In the genomic region with DNA sequence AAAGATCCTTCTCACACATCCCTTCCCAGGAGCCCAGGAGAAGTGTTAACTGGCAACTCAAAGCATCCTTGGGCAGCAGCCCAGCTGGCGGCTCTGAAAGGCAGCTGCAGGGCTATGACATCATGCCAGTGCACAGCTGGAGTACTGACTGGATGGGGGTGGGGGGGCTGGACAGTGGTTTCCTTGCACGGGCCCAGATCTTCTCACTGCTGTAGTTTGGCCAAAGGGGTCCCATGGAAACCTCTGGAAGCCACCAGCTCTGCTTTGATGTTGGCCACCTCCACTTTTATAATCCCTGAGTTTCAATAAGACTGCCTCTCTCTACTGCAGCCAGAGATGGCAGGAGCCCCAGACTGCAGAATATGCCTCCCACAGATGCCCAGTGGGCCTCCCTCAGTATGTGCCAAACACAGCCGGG, we compare ENCODE assay signal across 10 mouse cellular contexts. TPM values are rescaled to one million over a fixed set of nuclear protein-coding genes. Genes with fewer than 3 reads are reported as not detected.
A peak's percentile ranks its signal among the peaks of the same experiment; 100 is the strongest.
DNase-seq lines count a peak whose midpoint lies in the region; ATAC-seq and TF ChIP-seq lines count a peak whose summit lies in the region.
"Had no signal": no experiment of that assay in that cellular context is flagged by ENCODE, and none has a peak within 500 bp of the region (broad histone marks: within the 10 kb centered on the region; RNA-seq: fewer than 3 reads in every experiment).

No protein-coding gene starts in this region.

- H3K9me3 ChIP-seq in midbrain, embryonic 10.5 days (replicated peaks) = no peaks in the 10 kb centered on the region
- H3K9me3 ChIP-seq in midbrain, embryonic 14.5 days (ENCODE audit: control insufficient read depth, low read length) = no peaks in the 10 kb centered on the region

- TF ChIP-seq POLR2A in thymus, adult 2 months (IDR thresholded peaks at IDR 0.05; ENCODE audit: control insufficient read depth, extremely low read depth, insufficient read depth, low read length, poor library complexity) = no peak

- no peak overlapping the region for H3K4me2 ChIP-seq in midbrain, embryonic 14.5 days (ENCODE audit: low read length)

- DNase-seq in embryo, embryonic 10.5 days (ENCODE audit: low spot score) = peak; percentile 28
- DNase-seq in embryo, embryonic 9.5 days (ENCODE audit: extremely low spot score) = no peak
- peak; percentile 25 for DNase-seq in midbrain, embryonic 10.5 days (ENCODE audit: low spot score)
- no peak for DNase-seq in midbrain, embryonic 14.5 days
- peak; percentile 73 to 85 for DNase-seq in gastrocnemius, postnatal 4 days (ENCODE audit: low spot score in 2 of 2)
- peak; percentile 21 to 58 for DNase-seq in layer of hippocampus, postnatal 14 days (ENCODE audit: low spot score in 2 of 2)
- DNase-seq in thymus, adult 2 months = no peak
- DNase-seq in spleen, postnatal 10 days (ENCODE audit: low spot score in 2 of 2) = no peak

- H3K27ac ChIP-seq in midbrain, embryonic 10.5 days (replicated peaks) = no peak overlapping the region
- no peak overlapping the region for H3K27ac ChIP-seq in midbrain, embryonic 14.5 days (replicated peaks; ENCODE audit: low read depth, low read length)
- no peak overlapping the region for H3K27ac ChIP-seq in thymus, adult 2 months (ENCODE audit: control insufficient read depth, insufficient read depth, low read length)

- no peak overlapping the region for H3K9ac ChIP-seq in midbrain, embryonic 14.5 days (replicated peaks; ENCODE audit: low read length)

- H3K4me1 ChIP-seq in midbrain, embryonic 10.5 days = peaks cover 20% of the 10 kb centered on the region
- 0 out of 2 replicates have a peak, but pooled peaks cover 4% of the 10 kb centered on the region for H3K4me1 ChIP-seq in midbrain, embryonic 14.5 days (ENCODE audit: control insufficient read depth, insufficient read depth, low read length)
- H3K4me1 ChIP-seq in thymus, adult 2 months (replicated peaks; ENCODE audit: control insufficient read depth, insufficient read depth, low read length) = no peaks in the 10 kb centered on the region

- no peak for ATAC-seq in midbrain, embryonic 14.5 days (ENCODE audit: low FRiP score, low TSS enrichment)

- TF ChIP-seq CTCF in thymus, adult 2 months (IDR thresholded peaks at IDR 0.05; ENCODE audit: borderline replicate concordance, control insufficient read depth, extremely low read depth, insufficient read depth, low read length, poor library complexity) = no peak

- H3K4me3 ChIP-seq in midbrain, embryonic 10.5 days = no peak overlapping the region
- no peak overlapping the region for H3K4me3 ChIP-seq in midbrain, embryonic 14.5 days (replicated peaks; ENCODE audit: low read depth, low read length)
- H3K4me3 ChIP-seq in thymus, adult 2 months (ENCODE audit: control insufficient read depth, insufficient read depth, low read length) = no peak overlapping the region

- H3K36me3 ChIP-seq in midbrain, embryonic 10.5 days = no peaks in the 10 kb centered on the region
- H3K36me3 ChIP-seq in midbrain, embryonic 14.5 days (ENCODE audit: control insufficient read depth, insufficient read depth, low read length) = no peaks in the 10 kb centered on the region
- no peaks in the 10 kb centered on the region for H3K36me3 ChIP-seq in thymus, adult 2 months (ENCODE audit: control insufficient read depth, insufficient read depth, low read length)

- H3K27me3 ChIP-seq in midbrain, embryonic 10.5 days (ENCODE audit: low read depth, poor library complexity, severe bottlenecking) = no peaks in the 10 kb centered on the region
- no peaks in the 10 kb centered on the region for H3K27me3 ChIP-seq in midbrain, embryonic 14.5 days (ENCODE audit: control insufficient read depth, insufficient read depth, low read length)
- H3K27me3 ChIP-seq in thymus, adult 2 months (ENCODE audit: control insufficient read depth, insufficient read depth, low read length) = no peaks in the 10 kb centered on the region

- 48% methylated on average over 3 of the region's 3 CpGs for WGBS in midbrain, embryonic 10.5 days
- 40% methylated on average over 3 of the region's 3 CpGs for WGBS in midbrain, embryonic 14.5 days
- WGBS in thymus, adult 2 months = 73% methylated on average over 3 of the region's 3 CpGs

RNA-seq across cellular contexts. Expression of a gene that starts 13.6 kb away (rescaled TPM):
- 0.62 and 0.64 TPM in 2 replicates for polyA plus RNA-seq in midbrain, embryonic 10.5 days (2016; fragmentation: Nextera tagmentation; extraction: Ambion mirVana)
- 1.0 and 1.3 TPM in 2 replicates for polyA plus RNA-seq in midbrain, embryonic 14.5 days (2014; fragmentation: Nextera tagmentation; extraction: Ambion mirVana)
- under 1 TPM in 1 of 2 experiments, not detected in 1; 0.13 TPM for total RNA-seq in gastrocnemius, postnatal 4 days (2021)
- under 1 TPM; 0.35 to 0.72 TPM for total RNA-seq in layer of hippocampus, postnatal 14 days (2021)
- polyA plus RNA-seq in thymus, adult 2 months (2012; rRNA removed) = 0.13 and 0.26 TPM in 2 replicates
- total RNA-seq: CH12.LX had no signal
- polyA plus RNA-seq: heart, postnatal 0 days had no signal

Comparison
In these comparisons a context has a peak if more than half of its experiments do, and no peak if none do; other contexts are left out.
1. DNase-seq: peak in embryo, embryonic 10.5 days (single experiment), midbrain, embryonic 10.5 days (single experiment), gastrocnemius, postnatal 4 days (2 of 2) and layer of hippocampus, postnatal 14 days (2 of 2); none in embryo, embryonic 9.5 days (single experiment), midbrain, embryonic 14.5 days (single experiment), thymus, adult 2 months (single experiment) and spleen, postnatal 10 days (0 of 2).